Mouse (Mus musculus) heart, adult 11 months (tissue): ENCODE data around the gene Olfr1287.

ENCODE experiments used
- DNase-seq: peaks from one replicate; pipeline ENCODE4 v3.0.0; 2022

Olfr1287 gene

DNA sequence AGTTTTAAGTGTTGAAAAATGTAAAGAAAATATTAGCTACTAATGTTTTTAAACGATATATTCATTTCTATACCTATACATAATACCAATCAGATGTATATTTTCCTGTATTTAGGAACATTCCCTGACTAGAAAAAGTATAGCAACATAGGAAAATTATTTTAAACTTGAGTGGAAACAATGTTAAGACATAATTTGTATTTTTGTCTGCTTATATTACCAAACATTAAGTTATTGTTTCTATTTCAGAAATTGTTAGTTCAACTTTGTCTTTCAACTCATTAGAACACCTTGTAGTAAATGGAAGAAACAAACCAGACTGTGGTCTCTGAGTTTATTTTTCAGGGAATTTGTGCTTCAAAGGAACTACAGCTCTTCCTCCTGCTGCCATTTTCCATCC, at the start of gene Olfr1287:
Gene Olfr1287, plus strand, starts transcription at position 301 of the 400 bp plus-strand sequence.
- no peak for DNase-seq

DNA sequence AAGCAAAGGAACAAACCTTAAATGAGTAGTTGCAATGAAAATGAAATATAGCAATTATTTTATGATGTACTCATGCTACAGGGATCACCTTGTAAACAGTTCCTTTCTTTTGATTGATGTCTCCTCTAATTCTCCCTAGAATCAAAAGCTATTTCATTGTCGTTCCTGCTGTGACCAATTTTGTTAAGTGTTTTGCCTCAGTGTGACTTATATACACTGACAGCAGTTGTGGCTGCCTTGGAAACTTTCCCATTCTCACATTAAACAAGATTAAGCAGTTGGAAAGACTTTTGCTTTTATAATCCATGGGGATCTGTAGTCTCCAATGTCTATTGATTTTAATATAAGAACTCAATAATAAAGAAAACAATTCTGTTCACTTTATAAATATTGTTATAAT, 26.0 kb upstream of the Olfr1287 start, which contains the start of gene Olfr1286:
Gene Olfr1286, minus strand, starts transcription at position 185 of the 400 bp plus-strand sequence.
- DNase-seq = no peak

- no peak for DNase-seq
These were observed 24.9 kb downstream of the Olfr1287 start, which contains the start of gene Olfr1288 for GRCm38 (mm10) chr2:111473801-111474200. Gene Olfr1288 (plus strand): TSS chr2:111474101.

DNA sequence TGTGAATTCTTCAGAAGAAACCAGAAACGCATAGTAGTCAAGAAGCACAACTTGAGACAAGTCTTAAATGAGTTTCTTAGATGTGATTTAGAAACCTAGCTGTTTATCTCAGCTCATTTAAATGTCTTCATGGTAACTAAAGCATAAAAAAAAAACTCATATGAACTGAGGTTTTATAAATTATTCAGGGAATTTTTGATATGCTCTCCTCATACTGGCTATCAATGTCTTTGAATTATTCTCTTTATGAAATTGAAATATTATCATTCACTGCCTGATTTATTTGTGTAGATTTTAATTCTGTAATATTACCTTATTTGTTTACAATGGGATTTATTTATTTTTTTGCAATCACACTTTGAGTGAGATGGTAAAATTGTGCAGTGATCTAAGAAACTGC, 31.6 kb downstream of the Olfr1287 start, which contains the start of gene Olfr1289:
Gene Olfr1289, plus strand, starts transcription at position 301 of the 400 bp plus-strand sequence.
- DNase-seq = no peak

GRCm38 (mm10) chr2:111493729-111494128, 44.8 kb downstream of the Olfr1287 start, which contains the start of gene Olfr1290:
Gene Olfr1290 (minus strand): TSS chr2:111493829.
- no peak for DNase-seq

DNA sequence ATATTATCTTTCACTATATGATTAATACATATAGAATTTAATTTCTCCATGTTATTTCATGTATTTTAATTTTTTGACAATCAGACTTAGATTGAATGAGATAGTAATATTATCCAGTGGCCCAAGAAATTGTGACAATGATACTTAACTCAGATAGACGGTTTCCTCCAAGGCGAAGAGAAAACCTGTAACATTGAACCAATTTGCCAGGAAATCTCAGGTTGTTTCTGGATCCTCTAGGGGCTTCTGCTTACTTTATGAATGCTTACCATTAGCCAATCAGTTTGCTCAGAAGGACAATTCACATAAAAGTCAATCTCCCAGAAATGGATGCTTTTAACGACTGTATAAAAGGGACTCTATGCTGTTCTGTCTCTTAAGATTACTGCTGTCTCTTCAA, 47.9 kb downstream of the Olfr1287 start, which contains the start of gene Olfr1291-ps1:
Gene Olfr1291-ps1, plus strand, starts transcription at position 301 of the 400 bp plus-strand sequence.
- DNase-seq = no peak
